Comparison of ENCODE assay signal across 8 mouse cellular contexts in genomic region chr9:59487331-59487730, GRCm38 (mm10). TPM values are rescaled to one million over a fixed set of nuclear protein-coding genes. Genes with fewer than 3 reads are reported as not detected.
DNase-seq lines count a peak whose midpoint lies in the region; ATAC-seq and TF ChIP-seq lines count a peak whose summit lies in the region.

No protein-coding gene starts in this region.

- H3K4me2 ChIP-seq in hindbrain, embryonic 14.5 days (replicated peaks) = peak overlapping the region; percentile 75
- H3K4me2 ChIP-seq in midbrain, embryonic 16.5 days (ENCODE audit: low read length) = peak overlapping the region; percentile 77

- peaks cover 27% of the 10 kb centered on the region for H3K4me1 ChIP-seq in hindbrain, embryonic 14.5 days (replicated peaks; ENCODE audit: control insufficient read depth, insufficient read depth, low read length)
- peaks cover 18% of the 10 kb centered on the region for H3K4me1 ChIP-seq in midbrain, embryonic 16.5 days (ENCODE audit: control insufficient read depth, insufficient read depth, low read length)

- peak overlapping the region; percentile 92 for H3K27ac ChIP-seq in layer of hippocampus, adult 2 months
- peak overlapping the region; percentile 99 for H3K27ac ChIP-seq in hindbrain, embryonic 14.5 days
- H3K27ac ChIP-seq in midbrain, embryonic 16.5 days (ENCODE audit: low read length) = peak overlapping the region; percentile 99

- no peak for DNase-seq in layer of hippocampus, adult 2 months (ENCODE audit: low spot score in 2 of 2)
- no peak for DNase-seq in layer of hippocampus, adult 18-20 months (ENCODE audit: low spot score in 2 of 2)
- DNase-seq in c-Kit-positive CD71-positive TER-119-negative erythroid progenitor cells, embryonic 14.5 days (ENCODE audit: low read depth) = peak; percentile 33
- DNase-seq in hindbrain, embryonic 14.5 days (ENCODE audit: low spot score) = no peak
- DNase-seq in retina, postnatal 1 day = no peak
- DNase-seq in gastrocnemius, adult 18-20 months (ENCODE audit: low spot score) = no peak
- DNase-seq in layer of hippocampus, adult 9-11 months = no peak

- TF ChIP-seq CTCF in layer of hippocampus, adult 2 months (conservative IDR thresholded peaks at IDR 0.05) = no peak

- H3K4me3 ChIP-seq in layer of hippocampus, adult 2 months = peak overlapping the region; percentile 55
- peak overlapping the region; percentile 96 for H3K4me3 ChIP-seq in hindbrain, embryonic 14.5 days (replicated peaks; ENCODE audit: low read length)
- peak overlapping the region; percentile 100 for H3K4me3 ChIP-seq in midbrain, embryonic 16.5 days (ENCODE audit: low read depth, low read length)

- no peaks in the 10 kb centered on the region for H3K27me3 ChIP-seq in hindbrain, embryonic 14.5 days (ENCODE audit: control insufficient read depth, insufficient read depth, low read length)
- no peaks in the 10 kb centered on the region for H3K27me3 ChIP-seq in midbrain, embryonic 16.5 days (ENCODE audit: control insufficient read depth, insufficient read depth, low read depth, low read length)

- no peaks in the 10 kb centered on the region for H3K36me3 ChIP-seq in hindbrain, embryonic 14.5 days (replicated peaks; ENCODE audit: control insufficient read depth, insufficient read depth)
- no peaks in the 10 kb centered on the region for H3K36me3 ChIP-seq in midbrain, embryonic 16.5 days (ENCODE audit: control insufficient read depth, insufficient read depth, low read length)

- H3K9ac ChIP-seq in hindbrain, embryonic 14.5 days = peak overlapping the region; percentile 99
- peak overlapping the region; percentile 98 for H3K9ac ChIP-seq in midbrain, embryonic 16.5 days (ENCODE audit: low read depth, low read length)

- H3K9me3 ChIP-seq in hindbrain, embryonic 14.5 days (ENCODE audit: control insufficient read depth, low read length) = no peaks in the 10 kb centered on the region
- H3K9me3 ChIP-seq in midbrain, embryonic 16.5 days (replicated peaks; ENCODE audit: control insufficient read depth, low read length, poor library complexity, severe bottlenecking) = no peaks in the 10 kb centered on the region

- no peak for ATAC-seq in hindbrain, embryonic 14.5 days (ENCODE audit: low FRiP score)
- no peak for ATAC-seq in midbrain, embryonic 16.5 days

RNA-seq across cellular contexts. Expression of gene Arih1, which starts 0.9 kb away (rescaled TPM):
- 100 to 1,000 TPM; 106 TPM for total RNA-seq in layer of hippocampus, adult 2 months (2021)
- 100 to 1,000 TPM; 107 to 110 TPM for total RNA-seq in layer of hippocampus, adult 18-20 months (2021)
- 16.9 and 18.0 TPM in 2 replicates for polyA plus RNA-seq in hindbrain, embryonic 14.5 days (2014; fragmentation: Nextera tagmentation; extraction: Ambion mirVana)
- polyA plus RNA-seq in midbrain, embryonic 16.5 days (2015; fragmentation: Nextera tagmentation; extraction: Ambion mirVana) = 14.3 and 17.1 TPM in 2 replicates
- total RNA-seq in gastrocnemius, adult 18-20 months (2021) = 100 to 1,000 TPM in 1 of 2 experiments, 10 to 100 TPM in 1; 96.9 to 110 TPM

RNA-seq across cellular contexts. Expression of gene Hexa, which starts 52.0 kb away (rescaled TPM):
- 10 to 100 TPM; 47.8 to 51.0 TPM for total RNA-seq in layer of hippocampus, adult 2 months (2021)
- 10 to 100 TPM; 54.7 to 62.1 TPM for total RNA-seq in layer of hippocampus, adult 18-20 months (2021)
- polyA plus RNA-seq in hindbrain, embryonic 14.5 days (2014; fragmentation: Nextera tagmentation; extraction: Ambion mirVana) = 66.6 and 67.2 TPM in 2 replicates
- 60.4 and 62.4 TPM in 2 replicates for polyA plus RNA-seq in midbrain, embryonic 16.5 days (2015; fragmentation: Nextera tagmentation; extraction: Ambion mirVana)
- 10 to 100 TPM; 32.4 to 42.0 TPM for total RNA-seq in gastrocnemius, adult 18-20 months (2021)

RNA-seq across cellular contexts. Expression of gene Tmem202, which starts 52.3 kb away (rescaled TPM):
- total RNA-seq in layer of hippocampus, adult 2 months (2021) = 1 to 10 TPM; 2.4 to 2.8 TPM
- 1 to 10 TPM; 3.0 to 3.6 TPM for total RNA-seq in layer of hippocampus, adult 18-20 months (2021)
- 0.91 and 0.96 TPM in 2 replicates for polyA plus RNA-seq in hindbrain, embryonic 14.5 days (2014; fragmentation: Nextera tagmentation; extraction: Ambion mirVana)
- 0.94 and 0.97 TPM in 2 replicates for polyA plus RNA-seq in midbrain, embryonic 16.5 days (2015; fragmentation: Nextera tagmentation; extraction: Ambion mirVana)
- total RNA-seq in gastrocnemius, adult 18-20 months (2021) = under 1 TPM; 0.62 to 1.00 TPM
